Mouse (Mus musculus) CH12.LX (cell line): Measurements from ENCODE around the gene Ubqlnl.

Experiments
- CTCF ChIP-seq, 2 experiments: IDR thresholded peaks in 1 of 2; conservative IDR thresholded peaks in 1 of 2; 2 replicates each; pipeline ENCODE4 v1.5.1; 2011 to 2012; ENCODE audit warnings: low read depth in 2 of 2, low read length in 2 of 2, improper control_type of control experiment in 1 of 2, inconsistent platforms in 1 of 2, mild to moderate bottlenecking in 1 of 2, moderate library complexity in 1 of 2
- E2F4 ChIP-seq: IDR thresholded peaks from 2 replicates; pipeline ENCODE4 v1.6.1; 2011; ENCODE audit warnings: low read depth, low read length, improper control_type of control experiment; ENCODE audit not compliant: insufficient replicate concordance

- TF ChIP-seq CTCF (conservative IDR thresholded peaks at IDR 0.05 in 1 of 2, IDR thresholded peaks at IDR 0.05 in 1 of 2; ENCODE audit: low read depth in 2 of 2, low read length in 2 of 2) (no peak), E2F4 (no peak)
These were observed at the start of gene Ubqlnl for GRCm38 (mm10) chr7:104150456-104150855.
